Mouse (Mus musculus): ENCODE data around the gene Bmp7.
A peak's percentile ranks its signal among the peaks of the same experiment; 100 is the strongest.

The Bmp7 gene

GRCm38 (mm10) chr2:172905057-172905456, 35.1 kb downstream of the Bmp7 start:
- no peak for DNase-seq

DNA sequence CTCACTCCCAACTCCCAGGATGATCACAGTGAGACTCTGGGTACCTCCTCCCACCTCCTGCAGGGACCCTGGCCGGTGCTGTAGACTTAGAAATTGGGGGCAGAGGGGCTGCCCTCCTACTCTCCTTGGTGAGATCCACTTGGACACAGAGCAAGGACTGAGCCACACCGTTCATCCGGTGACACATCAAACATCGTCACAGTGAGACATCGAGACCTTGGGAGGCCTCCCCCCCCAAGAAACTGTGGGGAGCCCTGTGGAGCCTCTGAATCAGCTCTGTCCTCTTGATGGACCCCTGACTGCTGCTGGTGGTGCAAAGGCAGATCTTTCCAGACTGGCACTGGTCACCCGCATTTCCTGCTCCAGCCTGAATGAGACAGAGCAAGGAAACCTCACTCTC, 35.5 kb downstream of the Bmp7 start:
- no peak for DNase-seq

GRCm38 (mm10) chr2:172903523-172903922, 36.6 kb downstream of the Bmp7 start:
- DNase-seq, result no peak

DNA sequence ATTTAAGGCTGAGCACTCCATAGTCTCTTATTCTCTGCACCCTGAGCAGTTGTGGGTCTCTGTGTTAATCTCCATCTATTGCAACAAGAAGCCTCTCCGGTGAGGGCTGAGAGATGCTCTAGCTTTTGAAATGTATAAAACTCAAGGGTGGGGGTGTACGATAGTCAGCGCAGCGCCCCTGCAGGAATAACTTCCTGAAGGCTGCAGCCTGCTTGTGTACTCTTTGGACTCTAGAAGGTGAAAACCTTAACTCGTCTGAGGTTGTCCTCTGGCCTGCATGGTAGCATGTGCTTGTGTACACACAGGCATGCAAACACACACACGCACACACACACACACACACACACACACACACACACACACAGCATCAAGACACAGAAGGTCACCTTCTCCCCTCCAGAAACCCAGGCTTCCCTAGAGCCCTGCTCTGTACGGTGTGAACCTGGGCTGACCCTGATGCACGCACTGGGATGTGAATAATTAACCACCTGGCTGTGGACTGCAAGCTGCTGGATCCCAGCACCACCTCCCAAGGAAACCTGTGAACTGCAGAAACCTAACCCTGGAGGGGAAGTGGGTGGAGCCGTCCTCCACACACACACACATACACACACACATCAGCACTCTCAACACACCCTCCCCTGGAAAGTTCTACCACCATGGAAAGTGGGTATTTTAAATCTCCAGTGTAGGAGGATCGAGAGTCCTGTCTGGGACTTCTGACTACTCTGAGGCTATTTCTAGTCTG, 39.0 kb downstream of the Bmp7 start:
- no peak for DNase-seq

- no peak for DNase-seq
These were observed 50.2 kb downstream of the Bmp7 start for GRCm38 (mm10) chr2:172889756-172890443.

GRCm38 (mm10) chr2:172889222-172889621, 50.9 kb downstream of the Bmp7 start:
- no peak for DNase-seq

- DNase-seq, result no peak
These were observed 52.0 kb downstream of the Bmp7 start for GRCm38 (mm10) chr2:172888147-172888546.

GRCm38 (mm10) chr2:172885861-172886260, 54.3 kb downstream of the Bmp7 start:
- no peak for DNase-seq

DNA sequence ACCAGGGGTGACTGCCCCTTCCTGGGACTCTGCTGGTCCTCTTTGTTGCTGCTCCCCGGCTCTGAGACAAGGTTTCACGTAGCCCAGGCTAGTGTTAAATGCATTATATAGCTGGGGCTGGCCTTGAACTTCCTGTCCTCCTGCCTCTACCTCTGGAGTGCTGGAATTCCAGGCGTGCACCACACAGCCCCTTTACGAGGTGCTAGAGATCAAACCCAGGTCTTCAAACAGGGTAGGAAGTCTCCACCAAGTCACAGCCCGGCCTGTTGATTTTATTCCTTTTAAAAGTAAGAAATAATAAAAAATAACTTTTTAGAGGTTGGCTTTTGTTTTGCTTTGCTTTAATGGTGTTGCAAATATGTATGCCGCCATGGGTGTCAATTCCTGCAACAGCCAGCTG, 55.5 kb downstream of the Bmp7 start:
- DNase-seq, result no peak

- no peak for DNase-seq
These were observed 64.9 kb downstream of the Bmp7 start for GRCm38 (mm10) chr2:172875201-172875600.

DNA sequence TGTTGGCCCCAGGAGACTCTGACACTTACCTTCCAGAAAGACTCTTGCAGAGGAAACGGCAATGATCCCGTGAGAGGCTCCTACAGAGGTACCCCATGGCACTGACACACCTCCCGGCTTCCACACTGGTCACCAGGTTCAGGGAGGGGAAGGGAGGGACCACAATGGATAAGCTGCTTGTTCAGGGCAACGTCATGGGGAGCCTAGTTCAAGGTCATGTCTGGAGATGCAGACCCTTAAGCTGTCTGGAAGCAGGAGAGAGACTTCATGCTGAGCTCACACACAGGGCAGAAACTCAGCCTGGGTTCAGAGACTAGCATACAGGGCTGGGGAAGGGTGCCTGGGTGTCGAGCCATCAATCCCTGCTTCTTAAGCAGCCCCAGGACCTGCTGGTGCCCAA, 73.8 kb downstream of the Bmp7 start:
- no peak for DNase-seq

GRCm38 (mm10) chr2:172865165-172865564, 75.0 kb downstream of the Bmp7 start:
- no peak for DNase-seq

- DNase-seq, result no peak
These were observed 75.6 kb downstream of the Bmp7 start for GRCm38 (mm10) chr2:172864566-172864965.

DNA sequence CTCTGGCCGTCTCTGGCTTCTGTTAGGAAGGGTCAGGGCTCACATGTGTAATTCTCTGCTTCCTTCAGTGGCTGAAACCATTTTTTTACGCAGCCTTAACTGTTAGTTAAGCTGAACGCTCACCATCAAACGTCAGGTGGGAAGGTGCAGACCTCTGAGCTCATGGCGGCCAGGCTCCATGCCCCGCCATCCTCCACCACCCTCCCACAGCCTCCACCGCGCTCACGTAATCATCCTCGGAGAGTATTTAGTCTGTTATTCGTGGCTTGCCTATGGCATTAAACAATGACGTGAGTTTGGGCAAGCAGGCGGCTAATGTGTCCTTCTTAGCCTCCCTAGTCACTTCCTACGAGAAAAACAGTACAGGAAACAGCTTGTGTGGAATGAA, 76.7 kb downstream of the Bmp7 start:
- no peak for DNase-seq

DNA sequence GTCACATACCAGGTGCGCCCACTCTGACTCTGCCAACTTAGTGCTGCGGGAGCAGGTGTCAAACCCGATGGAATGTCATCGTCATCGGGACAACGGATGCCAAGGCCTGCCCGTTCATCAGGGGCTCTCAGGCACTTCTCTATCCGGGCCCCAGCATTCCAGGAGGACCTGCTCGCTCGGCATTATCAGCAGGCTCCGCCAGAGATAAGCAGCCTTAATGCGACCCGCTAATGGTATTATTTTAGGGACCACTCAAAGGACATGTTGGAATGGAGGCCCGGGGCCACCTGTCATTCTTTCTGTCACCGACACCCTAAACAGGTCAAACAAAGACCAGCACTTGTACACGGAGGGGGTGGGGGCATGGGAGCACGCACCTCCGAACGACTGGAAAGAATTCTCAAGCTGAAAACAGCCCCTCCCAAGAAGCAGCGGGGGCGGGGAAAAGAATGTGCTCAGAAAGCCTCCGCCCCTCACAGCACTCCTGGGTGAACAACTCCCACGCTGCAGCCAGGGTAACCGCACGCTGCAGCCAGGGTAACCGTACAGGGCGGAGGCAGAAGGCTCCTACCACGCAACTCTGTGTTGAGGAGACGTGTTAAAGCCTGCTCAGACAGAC, 77.2 kb downstream of the Bmp7 start:
- DNase-seq, result no peak

- no peak for DNase-seq
These were observed 77.7 kb downstream of the Bmp7 start for GRCm38 (mm10) chr2:172862424-172862823.

GRCm38 (mm10) chr2:172861590-172861989, 78.5 kb downstream of the Bmp7 start:
- DNase-seq, result no peak

GRCm38 (mm10) chr2:172860593-172860992, 79.5 kb downstream of the Bmp7 start:
- no peak for DNase-seq

DNA sequence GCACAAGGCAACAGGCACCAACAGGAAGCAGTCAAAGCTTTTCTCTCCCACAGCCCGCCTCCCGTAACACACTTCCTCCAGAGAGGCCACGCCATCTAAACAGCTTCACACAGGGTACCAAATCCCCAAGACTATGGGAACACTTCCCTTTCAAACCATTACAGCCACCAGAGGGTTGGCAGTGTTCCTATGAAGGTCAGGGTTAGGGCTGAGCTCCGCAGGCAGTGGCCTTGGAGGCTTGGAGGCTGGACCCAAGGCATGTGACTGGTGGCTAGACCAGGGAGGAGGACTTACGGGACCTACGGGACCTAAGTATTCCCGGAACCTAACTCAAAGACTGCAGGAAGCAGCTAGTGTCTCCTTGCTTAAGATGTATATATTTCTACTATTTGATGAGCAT, 80.0 kb downstream of the Bmp7 start:
- DNase-seq, result no peak

GRCm38 (mm10) chr2:172857048-172857447, 83.1 kb downstream of the Bmp7 start:
- no peak for DNase-seq

DNA sequence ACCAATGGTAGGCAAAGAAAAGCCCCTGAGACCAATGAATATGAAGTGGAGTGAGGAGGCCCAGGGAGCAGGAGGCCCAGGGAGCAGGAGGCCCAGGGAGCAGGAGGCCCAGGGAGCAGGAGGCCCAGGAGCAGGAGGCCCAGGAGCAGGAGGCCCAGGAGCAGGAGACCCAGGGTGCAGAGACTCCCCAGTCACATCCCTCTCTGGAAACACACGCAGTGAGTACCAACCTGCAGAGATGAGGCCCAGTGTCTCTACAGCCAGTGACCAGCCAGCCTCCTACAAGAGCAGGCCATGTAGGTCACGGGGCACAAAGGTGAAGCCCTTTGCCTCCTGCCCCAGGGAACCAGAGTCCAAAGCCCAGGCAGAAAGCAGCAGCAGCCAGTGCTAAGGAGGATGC, 83.6 kb downstream of the Bmp7 start:
- DNase-seq, result no peak

DNA sequence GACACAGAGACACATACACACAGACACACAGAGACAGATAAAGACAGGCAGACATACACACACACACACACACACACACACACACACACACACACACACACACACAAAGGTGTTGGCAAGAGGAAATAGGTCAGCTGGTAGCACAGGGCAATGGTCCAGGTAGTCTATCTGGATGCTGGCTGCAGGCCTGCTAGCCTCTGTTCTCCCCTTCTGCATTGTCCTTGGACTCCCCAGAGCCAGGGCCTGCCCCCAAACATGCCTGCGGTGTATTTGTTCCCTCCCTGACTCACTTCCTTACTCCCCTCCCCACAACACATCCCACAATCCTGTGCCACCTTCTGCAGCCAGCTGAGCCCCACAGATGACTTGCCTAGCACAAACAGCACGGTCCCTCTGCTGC, 86.0 kb downstream of the Bmp7 start:
- DNase-seq, result peak; percentile 40

DNA sequence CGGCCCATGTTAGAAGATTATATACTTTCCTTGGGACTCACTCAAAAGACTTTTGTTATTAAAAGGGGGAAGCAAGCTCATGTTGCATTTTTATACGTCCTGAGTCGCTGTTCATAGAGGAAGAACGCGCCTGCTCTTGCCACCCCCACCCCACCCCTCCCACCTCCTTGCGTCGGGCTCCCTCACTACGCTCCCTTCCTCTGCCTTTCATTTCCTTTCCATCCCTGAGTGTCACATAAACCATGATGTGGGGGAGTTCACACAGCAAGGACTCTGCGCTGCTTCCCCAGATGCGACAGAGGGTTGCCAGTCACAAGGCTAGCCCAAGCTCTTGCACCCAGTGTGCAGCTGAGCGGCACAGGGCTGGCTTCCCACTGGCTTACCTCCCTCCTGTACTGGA, 88.3 kb downstream of the Bmp7 start:
- no peak for DNase-seq

GRCm38 (mm10) chr2:172848193-172848592, 91.9 kb downstream of the Bmp7 start:
- DNase-seq, result no peak

- DNase-seq, result no peak
These were observed 93.9 kb downstream of the Bmp7 start for GRCm38 (mm10) chr2:172846311-172846575.

Data from cerebellum, adult 9-10 months (tissue).